Mouse (Mus musculus): ENCODE results near the gene Fastk. TPM values are rescaled to one million over a fixed set of nuclear protein-coding genes. Genes with fewer than 3 reads are reported as not detected.
A peak's percentile ranks its signal among the peaks of the same experiment; 100 is the strongest.

Gene Fastk
- polyA plus RNA-seq, 1 experiment from 2014 or later, result 122 TPM

DNA sequence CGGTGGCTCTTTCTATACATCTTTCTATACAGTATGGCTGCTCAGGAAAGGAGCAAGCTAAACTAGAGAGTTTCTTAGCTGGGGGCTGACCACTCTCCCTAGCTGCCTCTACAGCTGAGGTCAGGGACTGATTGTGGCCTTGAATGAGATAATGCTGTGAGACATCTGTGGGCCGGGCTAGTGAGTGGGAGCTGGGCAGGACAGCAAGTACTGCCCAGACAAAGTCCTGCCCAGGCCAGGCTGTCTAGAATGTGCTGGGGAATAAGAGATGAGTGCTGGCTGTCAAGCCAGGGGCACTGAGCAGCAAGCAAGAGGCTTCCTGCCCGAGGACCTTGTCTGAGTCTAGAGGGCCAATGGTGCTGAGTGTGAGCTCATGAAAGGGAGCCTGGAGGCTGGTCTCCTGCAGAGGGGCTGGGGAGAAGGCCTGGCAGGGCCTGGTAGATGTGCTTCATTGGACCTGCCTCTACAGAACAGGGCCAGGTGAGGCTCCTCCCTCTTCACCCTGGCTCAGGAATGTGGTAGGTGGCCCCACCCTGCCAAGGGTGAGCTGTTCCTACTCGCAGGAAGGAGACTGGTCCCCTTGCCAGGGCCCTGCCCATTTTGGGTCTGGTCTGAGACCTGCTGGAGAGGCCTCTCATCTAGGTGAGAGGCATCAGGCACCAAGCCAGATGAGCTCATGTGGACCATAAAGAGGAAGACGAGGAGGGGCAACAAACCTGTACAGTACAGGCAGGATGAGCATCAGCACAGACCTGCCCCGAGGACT, 30.6 kb upstream of the Fastk start:
- Histone ChIP-seq H3K9ac (0 out of 2 replicates have a peak overlapping the region, but pooled peaks have one; percentile 57), H3K9me3 (no peaks in the 10 kb centered on the region), H3K4me1 (peaks cover 40% of the 10 kb centered on the region), H3K4me2 (replicated peaks) (peak overlapping the region; percentile 64), H3K4me3 (peak overlapping the region; percentile 39), H3K36me3 (peaks cover 39% of the 10 kb centered on the region), H3K27me3 (peaks cover 25% of the 10 kb centered on the region; the same call in 1 of the 2 replicates), H3K27ac (no peak overlapping the region)
- ATAC-seq (ENCODE audit: insufficient number of reproducible peaks, insufficient read depth, low FRiP score, low TSS enrichment), result no peak
- WGBS, result 72% methylated on average over 6 of the region's 6 CpGs

- Histone ChIP-seq H3K9me3 (no peaks in the 10 kb centered on the region), H3K9ac (peak overlapping the region; percentile 57), H3K4me2 (replicated peaks) (peak overlapping the region; percentile 64), H3K4me3 (peak overlapping the region; percentile 39), H3K36me3 (peaks cover 30% of the 10 kb centered on the region), H3K27me3 (peaks cover 25% of the 10 kb centered on the region; the same call in 1 of the 2 replicates), H3K27ac (peak overlapping the region; percentile 68; the same call in 1 of the 2 replicates), H3K4me1 (peaks cover 48% of the 10 kb centered on the region)
- 2% methylated on average over 66 of the region's 67 CpGs for WGBS
- no peak for ATAC-seq (ENCODE audit: insufficient number of reproducible peaks, insufficient read depth, low FRiP score, low TSS enrichment)
These were observed 29.7 kb upstream of the Fastk start for GRCm38 (mm10) chr5:24474723-24475261.

DNA sequence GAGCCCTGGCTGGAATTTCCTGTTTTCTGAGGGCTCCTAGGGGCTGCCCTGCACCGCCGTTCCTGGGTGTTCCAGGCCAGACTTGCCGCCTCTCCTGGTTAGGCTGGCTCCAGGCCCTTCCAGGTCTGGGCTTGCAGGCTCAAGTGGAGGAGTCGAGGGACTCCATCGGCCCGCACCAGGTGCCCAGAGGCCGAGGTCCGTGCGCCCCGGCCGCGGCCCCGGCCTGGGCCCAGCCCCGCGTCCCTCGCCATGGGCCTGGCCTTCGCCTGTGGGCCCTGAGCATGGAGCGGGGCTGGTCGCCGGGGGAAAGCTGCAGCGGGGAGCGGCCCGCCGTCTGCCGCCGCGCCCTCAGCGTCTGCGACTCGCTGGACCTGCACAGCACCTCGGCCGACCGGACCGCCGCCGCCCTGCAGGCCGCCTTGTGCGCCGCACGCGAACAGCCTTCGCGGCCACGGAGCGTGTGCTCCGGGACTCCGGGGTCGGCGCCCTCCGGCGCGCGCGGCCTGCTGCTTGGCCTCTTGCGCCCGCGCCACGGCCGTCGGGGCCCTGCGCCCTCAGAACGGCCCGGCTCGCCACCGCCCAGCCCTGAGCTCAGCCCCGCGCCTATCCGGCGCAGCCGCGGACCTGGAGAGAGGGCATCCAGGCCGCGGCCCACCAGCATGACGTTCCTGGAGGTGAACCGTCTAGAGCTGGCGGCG, 29.1 kb upstream of the Fastk start:
- ATAC-seq (ENCODE audit: insufficient number of reproducible peaks, insufficient read depth, low FRiP score, low TSS enrichment), result peak; percentile 36; the same call in 1 of the 2 replicates
- Histone ChIP-seq H3K4me1 (peaks cover 52% of the 10 kb centered on the region), H3K9ac (peak overlapping the region; percentile 57), H3K9me3 (no peaks in the 10 kb centered on the region), H3K27me3 (peaks cover 25% of the 10 kb centered on the region; the same call in 1 of the 2 replicates), H3K36me3 (peaks cover 24% of the 10 kb centered on the region), H3K4me2 (replicated peaks) (peak overlapping the region; percentile 64), H3K27ac (peak overlapping the region; percentile 68), H3K4me3 (peak overlapping the region; percentile 39)
- WGBS, result 2% methylated on average over 70 of the region's 77 CpGs

- H3K4me3 ChIP-seq, result 0 out of 2 replicates have a peak overlapping the region, but pooled peaks have one; percentile 2
- H3K4me2 ChIP-seq (replicated peaks), result peak overlapping the region; percentile 28
- H3K27me3 ChIP-seq, result peaks cover 25% of the 10 kb centered on the region; the same call in 1 of the 2 replicates
- peak overlapping the region; percentile 75 for H3K27ac ChIP-seq
- 12% methylated on average over 7 of the region's 7 CpGs for WGBS
- no peak for ATAC-seq (ENCODE audit: insufficient number of reproducible peaks, insufficient read depth, low FRiP score, low TSS enrichment)
- H3K36me3 ChIP-seq, result peaks cover 13% of the 10 kb centered on the region
- H3K9me3 ChIP-seq, result no peaks in the 10 kb centered on the region
- H3K4me1 ChIP-seq, result peaks cover 55% of the 10 kb centered on the region
- no peak overlapping the region for H3K9ac ChIP-seq
These were observed 28.0 kb upstream of the Fastk start for GRCm38 (mm10) chr5:24472884-24473619.

DNA sequence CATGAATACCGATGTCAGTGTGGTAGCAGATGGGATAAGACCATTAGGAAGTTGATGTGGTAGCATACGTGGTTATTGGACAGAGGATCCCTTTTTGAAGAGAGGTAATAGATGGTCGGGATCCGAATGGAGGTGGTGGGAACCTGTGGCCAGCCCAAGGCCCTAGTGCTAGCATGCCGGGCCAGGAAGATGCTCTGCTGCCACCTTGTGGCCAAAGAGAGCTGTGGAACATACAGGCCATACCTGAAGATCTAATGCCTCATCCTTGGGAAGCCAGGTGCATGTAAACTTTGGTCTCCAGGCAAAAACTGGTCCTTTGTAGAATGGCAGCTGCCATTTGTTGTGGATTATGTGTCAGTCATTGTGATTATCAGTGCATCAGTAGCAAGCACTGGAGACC, 25.5 kb upstream of the Fastk start:
- 8% methylated on average over 5 of the region's 5 CpGs for WGBS
- Histone ChIP-seq H3K36me3 (no peaks in the 10 kb centered on the region), H3K4me3 (no peak overlapping the region), H3K9me3 (no peaks in the 10 kb centered on the region), H3K27ac (no peak overlapping the region), H3K9ac (no peak overlapping the region), H3K27me3 (peaks cover 24% of the 10 kb centered on the region; the same call in 1 of the 2 replicates), H3K4me2 (replicated peaks) (no peak overlapping the region), H3K4me1 (peaks cover 55% of the 10 kb centered on the region)
- ATAC-seq (ENCODE audit: insufficient number of reproducible peaks, insufficient read depth, low FRiP score, low TSS enrichment), result no peak

GRCm38 (mm10) chr5:24466762-24467161, 21.7 kb upstream of the Fastk start:
- Histone ChIP-seq H3K27ac (no peak overlapping the region), H3K27me3 (no peaks in the 10 kb centered on the region), H3K9ac (no peak overlapping the region), H3K36me3 (peaks cover 3% of the 10 kb centered on the region; the same call in 1 of the 2 replicates), H3K4me1 (peaks cover 21% of the 10 kb centered on the region), H3K4me3 (no peak overlapping the region), H3K9me3 (no peaks in the 10 kb centered on the region), H3K4me2 (replicated peaks) (no peak overlapping the region)
- whole genome bisulfite sequencing, result 60% methylated on average over 12 of the region's 12 CpGs
- no peak for ATAC-seq (ENCODE audit: insufficient number of reproducible peaks, insufficient read depth, low FRiP score, low TSS enrichment)

DNA sequence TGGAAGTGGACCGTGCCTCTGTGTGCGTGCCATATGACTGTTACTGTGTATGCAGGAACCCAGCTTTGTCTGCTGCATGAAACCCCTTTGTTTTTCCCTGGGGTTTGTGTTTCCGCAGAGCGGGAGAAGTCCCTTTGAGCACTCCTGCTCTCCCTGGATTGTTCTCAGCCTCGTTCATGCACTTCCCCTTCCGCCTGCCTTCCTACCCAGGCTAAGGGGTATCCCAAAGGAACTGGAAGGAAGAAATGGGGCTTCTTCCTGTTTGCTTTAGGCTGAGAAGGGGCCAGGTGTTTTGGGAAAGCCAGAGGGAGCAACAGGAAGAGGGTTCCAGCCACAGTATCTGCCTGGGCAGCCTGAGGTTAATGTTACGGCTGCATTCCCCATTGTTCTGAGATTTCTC, 10.5 kb upstream of the Fastk start:
- 55% methylated on average over 7 of the region's 7 CpGs for WGBS
- no peak overlapping the region for H3K9ac ChIP-seq
- peak overlapping the region; percentile 55 for H3K27ac ChIP-seq
- H3K27me3 ChIP-seq, result no peaks in the 10 kb centered on the region
- H3K36me3 ChIP-seq, result peaks cover 18% of the 10 kb centered on the region
- H3K4me3 ChIP-seq, result no peak overlapping the region
- ATAC-seq (ENCODE audit: insufficient number of reproducible peaks, insufficient read depth, low FRiP score, low TSS enrichment), result no peak
- no peaks in the 10 kb centered on the region for H3K9me3 ChIP-seq
- peak overlapping the region; percentile 2 for H3K4me2 ChIP-seq (replicated peaks)
- peaks cover 42% of the 10 kb centered on the region for H3K4me1 ChIP-seq

DNA sequence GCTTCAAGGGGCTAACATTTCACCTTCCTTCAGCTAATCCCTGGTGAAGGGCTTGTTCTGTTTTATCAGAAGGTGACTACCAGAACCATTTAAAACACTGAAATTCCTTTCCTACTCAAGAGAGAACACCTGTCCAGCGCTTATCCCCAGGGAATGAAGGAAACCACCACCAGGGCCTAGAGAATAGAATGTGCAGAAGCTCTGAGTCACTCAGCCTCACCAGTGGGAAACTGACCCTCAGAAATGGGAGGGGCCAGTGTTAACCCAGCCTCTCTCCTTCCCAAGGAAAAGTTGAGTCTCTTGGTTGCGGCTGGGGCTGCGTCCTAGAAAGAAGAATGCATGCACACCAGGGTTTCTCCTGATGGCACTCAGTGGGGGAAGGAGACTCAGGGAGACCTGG, 10.0 kb upstream of the Fastk start:
- H3K9ac ChIP-seq, result no peak overlapping the region
- WGBS, result 50% methylated on average over 3 of the region's 3 CpGs
- H3K27ac ChIP-seq, result peak overlapping the region; percentile 55
- no peak overlapping the region for H3K4me3 ChIP-seq
- no peaks in the 10 kb centered on the region for H3K27me3 ChIP-seq
- no peaks in the 10 kb centered on the region for H3K9me3 ChIP-seq
- no peak for ATAC-seq (ENCODE audit: insufficient number of reproducible peaks, insufficient read depth, low FRiP score, low TSS enrichment)
- peaks cover 18% of the 10 kb centered on the region for H3K36me3 ChIP-seq
- H3K4me1 ChIP-seq, result peaks cover 42% of the 10 kb centered on the region
- peak overlapping the region; percentile 2; the same call in 1 of the 2 replicates for H3K4me2 ChIP-seq (replicated peaks)

DNA sequence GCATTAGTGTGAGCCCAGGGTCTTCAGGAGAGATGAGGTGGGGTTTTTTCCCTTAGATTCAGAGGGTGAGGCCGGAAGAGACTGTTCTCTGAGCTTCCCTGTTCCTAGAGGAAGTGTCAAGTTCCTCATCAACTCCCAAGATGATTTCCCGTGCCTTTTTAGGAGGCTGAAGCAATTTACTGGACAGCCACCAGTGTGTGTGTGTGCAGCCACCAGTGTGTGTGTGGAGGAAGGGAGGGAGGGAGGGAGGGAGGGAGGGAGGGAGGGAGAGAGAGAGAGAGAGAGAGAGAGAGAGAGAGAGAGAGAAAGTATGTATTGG, 8.9 kb upstream of the Fastk start:
- Histone ChIP-seq H3K4me3 (peak overlapping the region; percentile 84), H3K36me3 (peaks cover 18% of the 10 kb centered on the region), H3K9me3 (no peaks in the 10 kb centered on the region), H3K4me1 (peaks cover 42% of the 10 kb centered on the region), H3K4me2 (replicated peaks) (peak overlapping the region; percentile 97), H3K27me3 (no peaks in the 10 kb centered on the region), H3K27ac (0 out of 2 replicates have a peak overlapping the region, but pooled peaks have one; percentile 23), H3K9ac (no peak overlapping the region)
- ATAC-seq (ENCODE audit: insufficient number of reproducible peaks, insufficient read depth, low FRiP score, low TSS enrichment), result no peak
- 8% methylated on average over 2 of the region's 2 CpGs for WGBS

GRCm38 (mm10) chr5:24453283-24453984, 8.3 kb upstream of the Fastk start:
- peak overlapping the region; percentile 97; the same call in 1 of the 2 replicates for H3K27ac ChIP-seq
- peaks cover 13% of the 10 kb centered on the region for H3K36me3 ChIP-seq
- no peak for ATAC-seq (ENCODE audit: insufficient number of reproducible peaks, insufficient read depth, low FRiP score, low TSS enrichment)
- WGBS, result 18% methylated on average over 5 of the region's 5 CpGs
- H3K4me1 ChIP-seq, result peaks cover 42% of the 10 kb centered on the region
- no peaks in the 10 kb centered on the region for H3K9me3 ChIP-seq
- H3K9ac ChIP-seq, result peak overlapping the region; percentile 97
- no peaks in the 10 kb centered on the region for H3K27me3 ChIP-seq
- peak overlapping the region; percentile 97 for H3K4me2 ChIP-seq (replicated peaks)
- H3K4me3 ChIP-seq, result peak overlapping the region; percentile 84
